Mouse (Mus musculus) cortical plate, adult 2 months (tissue): ENCODE measurements at regions not wholly inside any gene's neighbourhood (a gene's known extent, or its start where the extent isn't known, plus 50 kb on each side); places are given as distances from the start of the nearest gene placed in this dataset.

Experiments
- H3K27ac ChIP-seq: fragments of 200-500 bp; 2 replicates; pipeline ENCODE4 v1.5.1; 2012; ENCODE audit warnings: low read length, control low read depth, inconsistent platforms; ENCODE audit not compliant: insufficient read depth
- H3K4me1 ChIP-seq: fragments of 200-500 bp; 2 replicates; pipeline ENCODE4 v1.6.1; 2011; ENCODE audit warnings: low read length; ENCODE audit not compliant: control insufficient read depth, insufficient read depth
- H3K4me3 ChIP-seq: fragments of 200-500 bp; 2 replicates; pipeline ENCODE4 v1.5.1; 2011; ENCODE audit warnings: mild to moderate bottlenecking, low read length, control low read depth; ENCODE audit not compliant: insufficient read depth
- CTCF ChIP-seq: fragments of 200-500 bp; IDR thresholded peaks from 2 replicates; pipeline ENCODE4 v1.5.1; 2011; ENCODE audit warnings: mild to moderate bottlenecking, control low read depth, low read length; ENCODE audit not compliant: insufficient read depth; ENCODE audit errors: extremely low read depth
- POLR2A ChIP-seq: fragments of 200-500 bp; IDR thresholded peaks from 2 replicates; pipeline ENCODE4 v1.6.1; 2011; ENCODE audit warnings: mild to moderate bottlenecking, low read length, control low read depth; ENCODE audit not compliant: insufficient read depth; ENCODE audit errors: extremely low read depth

GRCm38 (mm10) chr12:71519520-71519919 is 209.8 kb downstream of the Dact1 start:
- H3K27ac ChIP-seq: no peak overlapping the region
- no peak overlapping the region for H3K4me3 ChIP-seq
- no peak for TF ChIP-seq POLR2A
- TF ChIP-seq CTCF: no peak
- no peaks in the 10 kb centered on the region for H3K4me1 ChIP-seq

GRCm38 (mm10) chr12:71521936-71522335 is 212.3 kb downstream of the Dact1 start:
- Histone ChIP-seq H3K27ac (no peak overlapping the region), H3K4me3 (no peak overlapping the region), H3K4me1 (no peaks in the 10 kb centered on the region)
- no peak for TF ChIP-seq CTCF
- no peak for TF ChIP-seq POLR2A

- Histone ChIP-seq H3K4me1 (no peaks in the 10 kb centered on the region), H3K27ac (no peak overlapping the region), H3K4me3 (no peak overlapping the region)
- TF ChIP-seq CTCF: no peak
- TF ChIP-seq POLR2A: no peak
Observed at GRCm38 (mm10) chr12:71522451-71522850, 212.8 kb downstream of the Dact1 start.

- no peaks in the 10 kb centered on the region for H3K4me1 ChIP-seq
- no peak for TF ChIP-seq CTCF
- no peak overlapping the region for H3K4me3 ChIP-seq
- no peak overlapping the region for H3K27ac ChIP-seq
Observed at GRCm38 (mm10) chr12:71524156-71524555, 214.5 kb downstream of the Dact1 start.

GRCm38 (mm10) chr12:71525255-71525927 is 215.7 kb downstream of the Dact1 start:
- no peak for TF ChIP-seq POLR2A
- no peak for TF ChIP-seq CTCF
- H3K27ac ChIP-seq: no peak overlapping the region
- H3K4me1 ChIP-seq: no peaks in the 10 kb centered on the region
- H3K4me3 ChIP-seq: no peak overlapping the region

GRCm38 (mm10) chr12:71526623-71527022 is 216.9 kb downstream of the Dact1 start:
- no peak for TF ChIP-seq POLR2A
- TF ChIP-seq CTCF: no peak
- Histone ChIP-seq H3K4me3 (no peak overlapping the region), H3K4me1 (no peaks in the 10 kb centered on the region), H3K27ac (no peak overlapping the region)

GRCm38 (mm10) chr12:71532161-71532560 is 222.5 kb downstream of the Dact1 start:
- no peak overlapping the region for H3K27ac ChIP-seq
- TF ChIP-seq POLR2A (no peak), CTCF (no peak)
- no peak overlapping the region for H3K4me3 ChIP-seq
- H3K4me1 ChIP-seq: no peaks in the 10 kb centered on the region

GRCm38 (mm10) chr12:71532708-71533450 is 223.2 kb downstream of the Dact1 start:
- no peaks in the 10 kb centered on the region for H3K4me1 ChIP-seq
- H3K27ac ChIP-seq: no peak overlapping the region
- no peak overlapping the region for H3K4me3 ChIP-seq
- TF ChIP-seq CTCF: no peak
- no peak for TF ChIP-seq POLR2A

GRCm38 (mm10) chr12:71533701-71534100 is 224.0 kb downstream of the Dact1 start:
- Histone ChIP-seq H3K4me1 (no peaks in the 10 kb centered on the region), H3K27ac (no peak overlapping the region), H3K4me3 (no peak overlapping the region)
- TF ChIP-seq CTCF (no peak), POLR2A (no peak)

GRCm38 (mm10) chr12:71534199-71534598 is 224.5 kb downstream of the Dact1 start:
- Histone ChIP-seq H3K4me3 (no peak overlapping the region), H3K4me1 (no peaks in the 10 kb centered on the region), H3K27ac (no peak overlapping the region)
- TF ChIP-seq POLR2A: no peak
- TF ChIP-seq CTCF: no peak
